Mouse (Mus musculus) liver, embryonic 15.5 days (tissue): ENCODE results near the gene Nodal. TPM values are rescaled to one million over a fixed set of nuclear protein-coding genes. Genes with fewer than 3 reads are reported as not detected.

Source experiments
- ATAC-seq: fragments of 200-750 bp; cut with Nextera tagmentation; 2 replicates; pipeline ENCODE4 v1.8.0; 2017; ENCODE audit warnings: moderate number of reproducible peaks, mild to moderate bottlenecking, moderate library complexity; ENCODE audit not compliant: insufficient read depth
- H3K27ac ChIP-seq: fragments of 300-500 bp; sonication (generic); replicated peaks from 2 replicates; pipeline ENCODE4 v1.5.1; 2015; ENCODE audit warnings: mild to moderate bottlenecking, inconsistent platforms
- H3K27me3 ChIP-seq: fragments of 300-500 bp; sonication (generic); 2 replicates; pipeline ENCODE4 v1.6.1; 2015; ENCODE audit warnings: mild to moderate bottlenecking, inconsistent platforms
- H3K36me3 ChIP-seq: fragments of 300-500 bp; sonication (generic); replicated peaks from 2 replicates; pipeline ENCODE4 v1.6.1; 2015; ENCODE audit warnings: moderate library complexity, mild to moderate bottlenecking, inconsistent platforms
- H3K4me1 ChIP-seq: fragments of 300-500 bp; sonication (generic); replicated peaks from 2 replicates; pipeline ENCODE4 v1.6.1; 2015; ENCODE audit warnings: inconsistent platforms
- H3K4me2 ChIP-seq: fragments of 300-500 bp; sonication (generic); 2 replicates; pipeline ENCODE4 v1.6.1; 2015; ENCODE audit warnings: moderate library complexity, mild to moderate bottlenecking, inconsistent platforms
- H3K4me3 ChIP-seq: fragments of 300-500 bp; sonication (generic); replicated peaks from 2 replicates; pipeline ENCODE4 v1.5.1; 2015; ENCODE audit warnings: mild to moderate bottlenecking, inconsistent platforms
- H3K9ac ChIP-seq: fragments of 300-500 bp; sonication (generic); 2 replicates; pipeline ENCODE4 v1.6.1; 2015; ENCODE audit warnings: moderate library complexity, mild to moderate bottlenecking, inconsistent platforms
- H3K9me3 ChIP-seq: fragments of 300-500 bp; sonication (generic); replicated peaks from 2 replicates; pipeline ENCODE4 v1.6.1; 2016; ENCODE audit warnings: inconsistent platforms
- WGBS: fragments of 180-500 bp; shearing (Covaris S2); methylation state at CpG from one replicate; pipeline ENCODE4 v1.1.7; 2015; ENCODE audit warnings: mixed read lengths; ENCODE audit not compliant: insufficient replicate concordance; 5-methylcytosine and 5-hydroxymethylcytosine counted together
- polyA plus RNA-seq: library from polyadenylated mRNA; unstranded; fragments of >200 nt; fragmentation: Nextera tagmentation; extraction: Ambion mirVana; gene quantifications from 2 replicates; pipeline ENCODE4 v1.2.1, GENCODE M21; 2015

The Nodal gene
- polyA plus RNA-seq, 1 experiment from 2014 or later: 0.56 TPM

GRCm38 (mm10) chr10:61428416-61428815 is 10.6 kb downstream of the Nodal start:
- Histone ChIP-seq H3K4me2 (no peak overlapping the region), H3K4me1 (peaks cover 24% of the 10 kb centered on the region), H3K4me3 (no peak overlapping the region), H3K27me3 (0 out of 2 replicates have a peak, but pooled peaks cover under 1% of the 10 kb centered on the region), H3K36me3 (peaks cover 35% of the 10 kb centered on the region), H3K27ac (no peak overlapping the region), H3K9me3 (no peaks in the 10 kb centered on the region), H3K9ac (no peak overlapping the region)
- no peak for ATAC-seq
- 63% methylated on average over 4 of the region's 4 CpGs for WGBS

- H3K9me3 ChIP-seq: no peaks in the 10 kb centered on the region
- H3K4me1 ChIP-seq: peaks cover 24% of the 10 kb centered on the region
- H3K4me3 ChIP-seq: no peak overlapping the region
- H3K9ac ChIP-seq: no peak overlapping the region
- peaks cover 41% of the 10 kb centered on the region for H3K36me3 ChIP-seq
- no peaks in the 10 kb centered on the region for H3K27me3 ChIP-seq
- no peak overlapping the region for H3K27ac ChIP-seq
- ATAC-seq: no peak
- no peak overlapping the region for H3K4me2 ChIP-seq
- whole genome bisulfite sequencing: 87% methylated on average over 5 of the region's 5 CpGs
Measured at GRCm38 (mm10) chr10:61429043-61429442, 11.3 kb downstream of the Nodal start.

GRCm38 (mm10) chr10:61431375-61431774 is 13.6 kb downstream of the Nodal start:
- Histone ChIP-seq H3K27ac (no peak overlapping the region), H3K4me1 (peaks cover 7% of the 10 kb centered on the region), H3K9me3 (no peaks in the 10 kb centered on the region), H3K36me3 (peaks cover 62% of the 10 kb centered on the region), H3K4me3 (no peak overlapping the region), H3K27me3 (no peaks in the 10 kb centered on the region), H3K9ac (no peak overlapping the region), H3K4me2 (no peak overlapping the region)
- 91% methylated on average over 9 of the region's 9 CpGs for WGBS
- no peak for ATAC-seq

- Histone ChIP-seq H3K36me3 (peaks cover 28% of the 10 kb centered on the region), H3K9me3 (no peaks in the 10 kb centered on the region), H3K9ac (no peak overlapping the region), H3K27me3 (no peaks in the 10 kb centered on the region), H3K4me1 (peaks cover 29% of the 10 kb centered on the region), H3K4me3 (no peak overlapping the region), H3K27ac (no peak overlapping the region), H3K4me2 (no peak overlapping the region)
- no peak for ATAC-seq
- WGBS: 74% methylated on average over 7 of the region's 7 CpGs
Measured at GRCm38 (mm10) chr10:61440202-61440800, 22.5 kb downstream of the Nodal start.

- Histone ChIP-seq H3K4me2 (no peak overlapping the region), H3K4me3 (no peak overlapping the region), H3K4me1 (peaks cover 58% of the 10 kb centered on the region), H3K27me3 (no peaks in the 10 kb centered on the region), H3K36me3 (peaks cover 41% of the 10 kb centered on the region), H3K27ac (no peak overlapping the region), H3K9me3 (no peaks in the 10 kb centered on the region), H3K9ac (no peak overlapping the region)
- ATAC-seq: no peak
- 54% methylated on average over 6 of the region's 6 CpGs for WGBS
Measured at GRCm38 (mm10) chr10:61443456-61443855, 25.7 kb downstream of the Nodal start.

GRCm38 (mm10) chr10:61443876-61444275 is 26.1 kb downstream of the Nodal start:
- 57% methylated on average over 1 of the region's 1 CpGs for WGBS
- H3K36me3 ChIP-seq: peaks cover 45% of the 10 kb centered on the region

GRCm38 (mm10) chr10:61445016-61445415 is 27.2 kb downstream of the Nodal start:
- Histone ChIP-seq H3K4me3 (no peak overlapping the region), H3K36me3 (peaks cover 49% of the 10 kb centered on the region), H3K9me3 (no peaks in the 10 kb centered on the region), H3K9ac (no peak overlapping the region), H3K4me1 (peaks cover 74% of the 10 kb centered on the region), H3K27me3 (no peaks in the 10 kb centered on the region), H3K27ac (no peak overlapping the region), H3K4me2 (no peak overlapping the region)
- no peak for ATAC-seq
- WGBS: 77% methylated on average over 3 of the region's 3 CpGs

More at GRCm38 (mm10) chr10:61443876-61444275, 26.1 kb downstream of the Nodal start:
- H3K4me1 ChIP-seq: peaks cover 63% of the 10 kb centered on the region
- no peak for ATAC-seq
- H3K4me2 ChIP-seq: no peak overlapping the region
- no peaks in the 10 kb centered on the region for H3K27me3 ChIP-seq
- H3K4me3 ChIP-seq: no peak overlapping the region
- H3K9me3 ChIP-seq: no peaks in the 10 kb centered on the region
- no peak overlapping the region for H3K27ac ChIP-seq
- H3K9ac ChIP-seq: no peak overlapping the region

- ATAC-seq: no peak
- Histone ChIP-seq H3K4me3 (no peak overlapping the region), H3K9ac (no peak overlapping the region), H3K36me3 (peaks cover 42% of the 10 kb centered on the region), H3K27me3 (no peaks in the 10 kb centered on the region), H3K4me1 (peaks cover 84% of the 10 kb centered on the region), H3K27ac (no peak overlapping the region), H3K9me3 (no peaks in the 10 kb centered on the region), H3K4me2 (no peak overlapping the region)
- 76% methylated on average over 10 of the region's 10 CpGs for WGBS
Measured at GRCm38 (mm10) chr10:61447581-61448353, 30.0 kb downstream of the Nodal start.

GRCm38 (mm10) chr10:61448834-61449233 is 31.1 kb downstream of the Nodal start:
- 31% methylated on average over 3 of the region's 3 CpGs for WGBS
- Histone ChIP-seq H3K27ac (peak overlapping the region; percentile 2; the same call in 1 of the 2 replicates), H3K9ac (no peak overlapping the region), H3K4me3 (no peak overlapping the region), H3K4me1 (peaks cover 79% of the 10 kb centered on the region), H3K9me3 (no peaks in the 10 kb centered on the region), H3K27me3 (no peaks in the 10 kb centered on the region), H3K4me2 (peak overlapping the region; percentile 38; the same call in 1 of the 2 replicates), H3K36me3 (peaks cover 42% of the 10 kb centered on the region)
- no peak for ATAC-seq

GRCm38 (mm10) chr10:61451463-61451930 is 33.7 kb downstream of the Nodal start:
- under 1% methylated on average over 8 of the region's 8 CpGs for WGBS
- H3K27me3 ChIP-seq: no peaks in the 10 kb centered on the region
- ATAC-seq: peak; percentile 50

GRCm38 (mm10) chr10:61451931-61452617 is 34.3 kb downstream of the Nodal start:
- WGBS: 0% methylated on average over 62 of the region's 62 CpGs
- peak; percentile 53 for ATAC-seq
- Histone ChIP-seq H3K9ac (peak overlapping the region; percentile 90), H3K4me1 (peaks cover 48% of the 10 kb centered on the region), H3K36me3 (peaks cover 34% of the 10 kb centered on the region), H3K27me3 (no peaks in the 10 kb centered on the region), H3K4me3 (peak overlapping the region; percentile 99), H3K27ac (peak overlapping the region; percentile 91), H3K4me2 (peak overlapping the region; percentile 88), H3K9me3 (no peaks in the 10 kb centered on the region)

More at GRCm38 (mm10) chr10:61451463-61451930, 33.7 kb downstream of the Nodal start:
- Histone ChIP-seq H3K27ac (peak overlapping the region; percentile 91), H3K4me1 (peaks cover 54% of the 10 kb centered on the region), H3K9ac (peak overlapping the region; percentile 90), H3K9me3 (no peaks in the 10 kb centered on the region), H3K36me3 (peaks cover 40% of the 10 kb centered on the region), H3K4me3 (peak overlapping the region; percentile 99), H3K4me2 (peak overlapping the region; percentile 88)
